Mouse (Mus musculus): Measurements from ENCODE around the gene Nhej1. TPM values are rescaled to one million over a fixed set of nuclear protein-coding genes. Genes with fewer than 3 reads are reported as not detected.

Gene Nhej1
- total RNA-seq, 2 experiments from 2014 or later, result 2.4 to 3.3 TPM

DNA sequence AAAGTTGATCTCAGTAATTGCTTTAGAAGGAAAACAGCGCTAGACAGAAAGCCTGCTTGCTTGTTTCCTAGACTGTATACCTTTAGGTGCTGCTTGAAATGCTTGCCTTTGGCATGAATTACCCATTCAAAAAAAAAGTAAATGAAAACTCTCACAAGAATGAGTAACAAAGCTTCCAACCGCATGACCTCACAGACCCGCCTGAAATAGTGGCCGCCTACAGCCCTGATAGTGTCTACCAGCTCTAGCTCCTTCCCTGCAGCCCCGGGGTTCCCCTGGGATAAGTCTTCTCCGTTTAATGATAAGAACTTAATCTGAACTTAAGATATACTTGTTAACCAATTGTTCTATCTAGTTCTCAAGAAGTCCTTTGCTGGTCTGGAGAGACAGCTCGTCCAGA lies 73.6 kb downstream of the Nhej1 start:
- TF ChIP-seq CTCF (IDR thresholded peaks at IDR 0.05), result no peak
- no peak for DNase-seq (ENCODE audit: extremely low spot score in 1 of 2, low spot score in 2 of 2)
- H3K4me3 ChIP-seq, result no peak overlapping the region
- intact Hi-C loops (cut with DNase I), result no loop called here
- no peak overlapping the region for H3K27ac ChIP-seq

DNA sequence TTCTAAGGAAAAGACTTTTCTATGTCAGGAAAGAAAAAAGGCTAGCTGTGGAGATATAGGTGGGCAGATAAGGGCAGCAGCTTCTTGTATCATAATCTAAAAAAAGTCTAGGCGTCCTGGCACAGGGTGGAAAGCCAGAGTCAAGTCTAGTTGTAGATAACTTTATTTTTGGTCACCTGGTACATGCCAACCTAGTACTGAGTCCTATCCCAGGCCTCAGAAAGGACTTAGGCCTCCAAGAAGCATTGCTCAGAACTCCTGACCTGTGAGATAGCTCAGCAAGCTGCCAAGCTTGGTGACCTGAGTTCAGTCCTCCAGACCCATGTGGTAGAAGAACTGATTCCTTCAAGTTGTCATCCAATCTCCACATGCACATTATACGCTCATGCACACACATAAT lies 76.4 kb downstream of the Nhej1 start:
- no peak for TF ChIP-seq CTCF (IDR thresholded peaks at IDR 0.05)
- intact Hi-C loops (cut with DNase I), result no loop called here
- DNase-seq (ENCODE audit: extremely low spot score in 1 of 2, low spot score in 2 of 2), result no peak
- Histone ChIP-seq H3K4me3 (no peak overlapping the region), H3K27ac (no peak overlapping the region)

DNA sequence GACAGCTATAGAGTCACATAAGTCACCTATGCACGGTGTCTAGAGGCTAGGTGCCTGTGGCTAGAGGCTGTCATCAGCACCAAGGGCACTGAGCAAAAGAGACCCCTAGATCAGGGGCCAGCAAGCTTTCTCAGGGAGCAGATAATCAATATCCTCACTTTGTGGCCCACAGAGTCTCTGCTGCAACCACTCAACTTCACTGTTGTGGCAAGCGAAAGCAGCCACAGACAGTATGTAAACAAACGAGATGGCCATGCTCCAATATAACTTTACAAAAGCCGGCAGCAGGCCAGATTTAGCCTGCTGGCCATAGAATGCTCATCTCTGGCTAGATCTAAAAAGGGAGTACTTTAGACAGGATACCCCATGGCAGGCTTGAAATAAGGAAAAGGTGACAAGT lies 77.0 kb downstream of the Nhej1 start:
- no peak overlapping the region for H3K27ac ChIP-seq
- DNase-seq (ENCODE audit: extremely low spot score in 1 of 2, low spot score in 2 of 2), result no peak
- H3K4me3 ChIP-seq, result no peak overlapping the region
- TF ChIP-seq CTCF (IDR thresholded peaks at IDR 0.05), result no peak
- intact Hi-C loops (cut with DNase I), result no loop called here

DNA sequence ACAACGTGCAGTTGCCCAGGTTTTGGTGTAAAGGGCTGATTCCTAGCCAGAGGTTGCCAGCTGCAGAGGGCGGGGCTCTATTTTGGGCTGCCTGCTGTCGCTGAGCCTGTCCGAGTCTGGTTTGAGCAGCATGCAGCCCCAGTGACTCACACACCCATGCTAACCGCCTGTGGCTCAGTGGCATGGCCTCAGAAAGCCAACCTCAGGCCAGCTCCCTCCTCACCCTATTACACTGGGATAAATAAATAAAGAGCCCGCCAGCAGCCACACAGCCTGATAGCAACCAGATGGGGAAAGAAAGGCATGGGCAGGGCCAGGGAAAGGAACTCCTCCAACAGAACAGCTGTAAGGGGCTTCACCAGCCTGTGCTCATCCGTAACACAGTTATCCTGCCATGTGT lies 84.6 kb downstream of the Nhej1 start:
- Histone ChIP-seq H3K4me3 (no peak overlapping the region), H3K27ac (no peak overlapping the region)
- intact Hi-C loops (cut with DNase I), result no loop called here
- DNase-seq (ENCODE audit: extremely low spot score in 1 of 2, low spot score in 2 of 2), result no peak
- no peak for TF ChIP-seq CTCF (IDR thresholded peaks at IDR 0.05)

DNA sequence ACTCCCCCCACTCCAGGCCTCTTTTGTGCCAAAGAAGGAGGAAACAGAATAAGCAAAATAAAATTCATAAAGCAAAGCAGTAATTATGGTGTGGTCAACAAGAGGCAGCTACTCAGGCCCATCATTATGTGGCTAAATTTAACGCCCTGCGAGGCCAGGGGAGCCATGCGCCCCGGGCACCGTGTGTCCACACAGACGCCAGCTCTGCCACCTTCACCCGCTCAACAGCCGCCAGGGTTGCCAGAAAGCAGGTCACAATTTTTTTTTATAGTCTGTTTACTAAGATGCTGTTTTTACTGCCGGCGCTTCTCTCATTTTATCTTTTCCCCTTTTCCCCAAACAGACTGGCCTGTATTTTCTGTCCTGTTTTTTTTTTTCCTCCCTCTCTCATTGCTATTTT lies 93.0 kb downstream of the Nhej1 start:
- Histone ChIP-seq H3K4me3 (no peak overlapping the region), H3K27ac (no peak overlapping the region)
- no peak for DNase-seq (ENCODE audit: extremely low spot score in 1 of 2, low spot score in 2 of 2)
- intact Hi-C loops (cut with DNase I), result no loop called here
- no peak for TF ChIP-seq CTCF (IDR thresholded peaks at IDR 0.05)

DNA sequence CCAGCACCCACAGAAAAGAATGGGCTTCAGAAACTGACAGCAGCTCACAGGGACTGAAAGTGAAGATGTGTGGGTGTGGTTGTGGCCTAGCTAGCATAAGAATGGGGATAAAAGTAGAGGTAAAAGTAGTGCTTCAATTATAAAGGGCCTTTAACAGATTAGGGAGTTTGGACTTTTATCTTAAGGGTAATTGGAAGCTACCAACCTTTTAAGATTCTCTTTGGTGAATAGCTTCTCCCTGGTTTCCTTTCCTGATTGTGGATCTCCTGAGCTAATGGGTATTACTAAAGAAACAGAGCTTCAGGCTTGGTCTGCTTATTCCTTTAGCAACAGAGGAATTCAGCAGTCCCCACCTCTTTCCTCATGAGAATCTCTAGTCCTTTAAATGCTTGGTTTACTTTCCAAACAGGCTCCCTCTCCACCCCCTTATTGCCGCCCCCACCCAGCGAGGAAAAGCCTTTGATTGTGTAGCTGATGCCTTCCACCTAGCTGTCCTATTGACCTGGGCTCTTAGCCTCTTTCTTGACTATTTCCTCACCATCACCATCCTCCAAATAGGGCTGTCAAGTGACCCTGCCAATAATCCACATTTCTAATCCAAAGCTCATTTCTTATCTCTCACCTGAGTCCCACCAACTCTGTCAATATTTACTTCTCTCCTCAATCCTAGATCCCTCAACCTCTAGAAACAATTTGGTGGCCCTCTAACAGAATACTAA lies 97.8 kb downstream of the Nhej1 start:
- no peak for DNase-seq (ENCODE audit: extremely low spot score in 1 of 2, low spot score in 2 of 2)
- intact Hi-C loops (cut with DNase I), result no loop called here
- TF ChIP-seq CTCF (IDR thresholded peaks at IDR 0.05), result no peak
- H3K27ac ChIP-seq, result no peak overlapping the region
- no peak overlapping the region for H3K4me3 ChIP-seq

DNA sequence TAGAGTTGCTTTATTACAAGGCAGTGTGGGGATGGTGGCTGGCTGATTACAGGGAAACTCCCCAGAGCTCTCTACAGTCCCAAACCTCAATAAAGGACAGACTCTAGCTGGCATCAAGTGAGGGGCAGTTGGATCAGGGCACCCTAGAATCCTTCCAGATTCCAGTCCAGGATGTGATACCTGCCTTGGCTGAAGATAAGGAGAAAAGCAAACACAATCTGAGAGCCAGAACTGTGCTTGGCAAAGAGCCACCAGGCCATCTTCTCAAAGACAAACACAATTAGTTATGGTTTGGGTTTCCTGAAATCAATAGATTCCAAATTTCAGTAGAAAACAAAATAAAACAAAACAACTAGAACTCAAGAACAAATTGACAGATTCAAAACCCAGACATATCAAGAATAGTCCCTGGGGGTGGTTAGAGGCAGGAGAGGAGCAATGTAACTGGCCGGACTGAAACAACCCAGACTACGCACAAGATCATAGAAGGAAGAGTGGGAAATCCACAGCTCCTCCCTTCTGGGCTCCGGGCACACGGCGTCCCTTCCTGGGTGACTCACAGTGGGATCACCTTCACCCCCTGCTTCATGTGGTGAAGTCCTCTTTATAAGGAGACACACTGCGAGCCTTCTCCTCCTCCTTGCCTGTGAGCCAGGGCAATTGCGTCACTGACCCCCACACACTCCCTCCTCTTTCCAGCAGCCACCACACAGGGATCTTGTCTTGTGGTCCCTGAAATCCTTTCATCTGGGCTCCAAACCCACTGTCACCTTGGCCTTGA lies 100.4 kb downstream of the Nhej1 start:
- Histone ChIP-seq H3K27ac (no peak overlapping the region), H3K4me3 (no peak overlapping the region)
- no peak for TF ChIP-seq CTCF (IDR thresholded peaks at IDR 0.05)
- intact Hi-C loops (cut with DNase I), result no loop called here
- DNase-seq (ENCODE audit: extremely low spot score in 1 of 2, low spot score in 2 of 2), result no peak

DNA sequence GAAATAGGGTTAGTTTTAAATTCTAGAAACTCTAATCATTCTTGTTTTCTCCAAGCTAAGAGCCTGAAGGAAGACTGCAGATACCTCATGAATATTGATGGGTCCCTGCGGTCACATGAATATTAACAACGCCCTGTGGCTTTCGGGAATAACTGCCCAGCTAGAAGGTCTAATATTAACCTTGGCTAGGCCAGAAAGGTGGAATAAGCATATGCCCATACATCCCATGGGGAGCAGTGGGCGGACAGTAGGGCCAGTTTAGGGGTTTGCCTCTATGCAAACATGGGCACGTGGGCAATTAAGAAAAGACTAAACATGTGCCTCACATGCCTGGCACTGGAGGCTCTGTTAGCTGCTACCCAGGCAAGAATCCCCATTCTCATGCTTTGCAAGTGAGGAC lies 102.8 kb downstream of the Nhej1 start:
- intact Hi-C loops (cut with DNase I), result no loop called here
- Histone ChIP-seq H3K4me3 (no peak overlapping the region), H3K27ac (no peak overlapping the region)
- no peak for DNase-seq (ENCODE audit: extremely low spot score in 1 of 2, low spot score in 2 of 2)
- TF ChIP-seq CTCF (IDR thresholded peaks at IDR 0.05), result no peak

DNA sequence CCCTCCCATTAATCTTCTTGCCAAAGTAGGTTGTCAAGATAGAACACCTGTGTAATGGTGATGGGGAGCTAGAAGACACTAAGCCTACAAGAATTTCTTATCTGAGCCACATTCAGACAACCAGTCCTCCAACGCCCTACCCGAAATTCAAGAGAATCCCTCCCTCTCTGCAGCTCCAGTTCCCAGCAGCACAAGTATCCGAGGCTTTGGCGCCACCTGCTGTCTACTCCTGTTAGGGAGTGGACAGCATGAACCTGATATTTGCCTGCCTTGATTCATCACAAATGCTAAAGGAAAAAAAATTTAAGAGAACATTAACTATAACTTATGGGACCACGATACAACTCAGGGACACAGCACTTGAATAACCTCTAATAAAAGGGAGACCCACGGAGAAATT lies 108.2 kb downstream of the Nhej1 start:
- peak; percentile 87 for TF ChIP-seq CTCF (IDR thresholded peaks at IDR 0.05)
- intact Hi-C loops (cut with DNase I), result loop anchor here (1.0 to 5.0 kb wide), 5 partner anchors 53 to 255 kb away; no protein-coding TSS in a partner anchor
- peak; percentile 80 to 86 for DNase-seq (ENCODE audit: extremely low spot score in 1 of 2, low spot score in 2 of 2)
- H3K27ac ChIP-seq, result no peak overlapping the region
- no peak overlapping the region for H3K4me3 ChIP-seq

DNA sequence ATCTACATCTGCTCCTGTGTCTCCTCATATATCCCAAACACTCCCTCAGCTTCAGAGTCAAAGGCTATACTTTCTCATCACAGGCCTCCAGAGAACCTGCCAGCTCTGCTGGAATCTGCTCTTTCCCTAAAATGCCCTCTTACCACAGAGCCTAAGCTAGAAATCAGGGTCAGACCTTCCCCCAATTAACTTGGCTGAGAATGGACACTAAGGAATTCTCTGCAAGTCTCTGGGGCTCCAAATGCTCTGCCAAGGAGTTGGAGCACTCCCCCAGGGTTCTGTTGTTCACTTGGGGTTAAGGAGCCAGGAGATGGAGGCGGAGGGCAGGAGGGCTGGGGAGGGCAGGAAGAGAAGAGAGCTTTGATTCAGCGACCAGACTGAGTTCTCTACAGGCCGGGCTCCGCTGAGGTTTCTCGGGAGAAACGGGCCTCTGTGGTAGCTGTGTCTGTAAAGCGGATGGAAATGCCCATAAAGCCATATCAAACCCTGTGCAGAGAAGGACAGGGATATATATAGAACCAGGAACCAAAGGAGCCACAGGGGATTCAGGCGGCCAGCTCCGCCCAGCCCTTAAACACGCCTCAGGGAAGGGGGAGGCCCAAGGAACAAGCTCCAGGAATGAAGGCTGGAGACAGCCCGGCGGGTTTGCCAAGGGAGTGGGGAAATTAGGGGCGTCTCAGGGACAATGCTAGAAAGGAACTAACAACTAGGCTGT lies 109.3 kb downstream of the Nhej1 start:
- intact Hi-C loops (cut with DNase I), result loop anchor here (1.0 to 5.0 kb wide), 4 partner anchors 51 to 253 kb away; no protein-coding TSS in a partner anchor
- Histone ChIP-seq H3K27ac (no peak overlapping the region), H3K4me3 (no peak overlapping the region)
- no peak for TF ChIP-seq CTCF (IDR thresholded peaks at IDR 0.05)
- no peak for DNase-seq (ENCODE audit: extremely low spot score in 1 of 2, low spot score in 2 of 2)

DNA sequence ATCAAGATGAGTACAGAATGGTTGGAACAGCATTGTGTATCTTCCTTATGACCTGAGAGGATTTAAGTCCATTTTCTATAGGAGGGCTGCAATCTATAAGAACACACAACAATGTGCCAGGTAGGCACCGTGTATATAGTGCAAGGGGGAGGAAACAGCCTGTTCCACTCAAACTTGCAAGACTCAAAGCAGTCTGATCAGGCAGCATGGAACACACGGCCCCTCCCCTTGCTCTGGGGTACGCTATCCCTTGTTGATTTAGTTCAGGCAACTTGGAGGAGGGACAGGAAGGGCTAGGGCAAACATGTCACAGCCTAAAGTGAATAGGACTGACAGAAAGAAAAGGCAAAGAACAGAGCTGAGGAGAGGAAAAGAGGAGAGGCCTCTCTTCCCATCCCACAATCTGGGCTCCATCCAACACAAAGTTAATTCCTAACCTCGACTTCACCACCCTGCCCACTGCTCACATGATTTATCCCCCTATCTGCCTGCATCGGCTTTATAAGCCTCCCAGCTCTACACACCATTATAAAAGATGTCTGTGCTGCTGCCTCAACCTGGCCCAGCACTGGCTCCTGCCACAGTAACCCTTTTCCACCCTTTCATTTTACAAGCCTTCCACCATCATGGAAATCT lies 110.7 kb downstream of the Nhej1 start:
- intact Hi-C loops (cut with DNase I), result no loop called here
- TF ChIP-seq CTCF (IDR thresholded peaks at IDR 0.05), result no peak

DNA sequence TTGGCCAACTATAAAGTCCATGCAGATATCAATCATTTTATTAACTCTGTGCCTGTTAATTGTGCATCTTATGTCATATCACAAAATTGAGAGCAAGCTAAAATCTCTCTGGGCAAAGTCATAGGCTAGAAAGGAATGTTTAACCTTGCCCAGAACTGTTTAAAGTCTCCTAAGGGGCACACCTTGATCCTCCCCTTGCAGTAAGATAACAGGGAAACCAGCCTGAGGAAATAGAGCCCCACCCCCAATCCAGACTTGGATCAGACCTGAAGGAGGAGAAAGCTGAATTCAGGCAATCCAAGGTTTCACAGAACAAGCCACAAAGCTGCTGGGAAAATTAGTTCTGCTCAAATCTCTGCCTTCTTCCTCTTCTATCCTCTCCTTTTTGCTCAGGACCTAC lies 114.2 kb downstream of the Nhej1 start:
- no peak overlapping the region for H3K4me3 ChIP-seq
- TF ChIP-seq CTCF (IDR thresholded peaks at IDR 0.05), result no peak
- DNase-seq (ENCODE audit: extremely low spot score in 1 of 2, low spot score in 2 of 2), result no peak
- intact Hi-C loops (cut with DNase I), result no loop called here
- H3K27ac ChIP-seq, result no peak overlapping the region

More for the DNA sequence above, 110.7 kb downstream of the Nhej1 start:
- H3K4me3 ChIP-seq, result no peak overlapping the region
- H3K27ac ChIP-seq, result no peak overlapping the region
- DNase-seq (ENCODE audit: extremely low spot score in 1 of 2, low spot score in 2 of 2), result no peak

Measured in left cerebral cortex, adult 2 months (tissue).